Mouse (Mus musculus): ENCODE data around the gene Mamstr.

Gene Mamstr

DNA sequence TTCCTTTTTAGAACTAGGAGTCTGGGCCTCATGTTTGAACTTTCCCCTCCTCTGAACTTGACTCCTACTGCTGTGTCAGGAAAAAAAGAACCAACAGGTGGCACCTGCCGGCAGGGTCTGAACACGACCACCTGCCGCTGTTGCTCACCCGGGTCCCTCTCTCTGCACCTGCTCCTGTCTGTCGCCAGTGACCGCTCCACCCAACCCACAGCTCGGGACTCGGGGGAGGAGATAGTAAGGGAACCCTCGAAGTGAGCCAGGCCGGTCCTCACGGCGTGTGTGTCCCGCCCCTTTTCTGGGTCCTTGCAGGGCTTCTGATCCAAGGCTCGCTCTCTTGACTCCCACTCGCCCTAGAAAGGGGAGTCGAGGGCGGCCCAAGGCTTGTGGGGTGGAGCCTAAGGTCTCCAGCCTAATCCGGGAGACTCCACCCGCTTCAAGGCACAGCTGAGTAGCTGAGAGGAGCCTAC lies at the start of gene Mamstr:
TSS of gene Mamstr (plus strand) at position 417 of the 467 bp plus-strand sequence.
- DNase-seq (ENCODE audit: low spot score in 2 of 2): no peak

DNA sequence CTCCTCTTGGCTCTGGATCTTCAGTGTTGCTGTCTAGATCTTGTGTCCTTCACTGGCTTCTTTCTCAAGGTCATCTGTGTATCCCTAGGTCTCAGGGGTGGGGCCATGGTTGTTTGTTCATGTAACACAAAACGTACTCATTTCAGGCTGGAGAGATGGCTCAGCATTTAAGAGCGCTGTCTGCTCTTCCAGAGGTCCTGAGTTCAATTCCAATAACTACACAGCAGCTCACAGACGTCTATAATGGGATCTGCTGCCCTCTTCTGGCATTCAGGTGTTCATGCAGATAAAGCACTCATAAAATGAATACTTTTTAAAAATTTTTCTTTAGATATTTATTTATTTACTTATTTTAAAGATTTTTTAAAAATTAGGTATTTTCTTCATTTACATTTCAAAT lies 48.9 kb upstream of the Mamstr start:
- DNase-seq (ENCODE audit: low spot score in 2 of 2): no peak

DNA sequence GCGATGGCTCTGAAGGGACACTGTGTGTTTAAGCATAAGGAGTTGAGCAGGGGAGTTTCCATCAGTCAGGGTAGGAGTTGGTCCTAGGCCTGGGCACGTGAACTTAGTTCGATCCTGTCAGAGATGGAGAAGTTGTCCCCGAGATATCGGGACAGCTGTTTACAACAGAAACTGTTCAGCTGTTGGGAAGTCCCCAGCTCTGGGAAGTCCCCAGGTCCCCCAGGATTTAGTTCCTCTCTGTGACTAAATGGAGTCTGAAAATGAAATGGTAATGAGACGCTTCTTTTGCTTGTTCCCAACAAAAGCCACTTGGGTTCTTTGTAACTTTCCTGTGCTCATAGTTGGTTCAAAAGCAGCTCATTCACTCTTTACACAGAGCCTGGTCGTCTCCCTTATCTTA lies 47.9 kb upstream of the Mamstr start:
- DNase-seq (ENCODE audit: low spot score in 2 of 2): no peak

DNA sequence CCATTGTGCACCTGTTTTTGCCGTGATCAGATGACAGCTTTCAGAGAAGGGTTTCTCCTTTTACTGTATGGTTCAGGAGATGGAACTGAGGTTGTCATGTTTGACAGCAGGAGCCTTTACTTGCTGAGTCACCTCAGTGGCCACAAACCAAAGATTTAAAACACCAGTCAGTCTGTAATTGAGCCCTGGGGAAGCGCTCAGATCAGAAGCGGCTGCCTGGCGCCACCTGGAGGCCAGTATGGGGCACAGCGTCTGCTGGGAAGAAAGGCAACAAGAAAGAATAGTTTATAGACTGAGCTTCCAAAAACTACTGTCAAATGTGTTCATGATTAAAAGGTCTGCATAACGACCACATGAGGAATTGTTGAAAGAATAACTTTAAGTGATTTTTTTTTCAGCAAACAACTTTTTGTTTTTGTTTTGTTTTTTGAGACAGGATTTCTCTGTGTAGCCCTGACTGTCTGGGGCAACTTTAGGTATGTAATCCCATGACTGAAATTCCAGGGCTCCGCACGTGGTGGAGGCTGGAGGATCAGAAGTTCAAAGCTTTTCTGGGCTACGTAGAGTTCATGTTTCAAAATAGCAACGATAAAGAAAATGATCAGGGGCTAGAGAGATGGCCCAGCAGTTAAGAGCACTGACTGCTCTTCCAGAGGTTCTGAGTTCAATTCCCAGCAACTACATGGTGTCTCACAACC lies 46.5 kb upstream of the Mamstr start:
- peak; percentile 51 to 72 for DNase-seq (ENCODE audit: low spot score in 2 of 2)

DNA sequence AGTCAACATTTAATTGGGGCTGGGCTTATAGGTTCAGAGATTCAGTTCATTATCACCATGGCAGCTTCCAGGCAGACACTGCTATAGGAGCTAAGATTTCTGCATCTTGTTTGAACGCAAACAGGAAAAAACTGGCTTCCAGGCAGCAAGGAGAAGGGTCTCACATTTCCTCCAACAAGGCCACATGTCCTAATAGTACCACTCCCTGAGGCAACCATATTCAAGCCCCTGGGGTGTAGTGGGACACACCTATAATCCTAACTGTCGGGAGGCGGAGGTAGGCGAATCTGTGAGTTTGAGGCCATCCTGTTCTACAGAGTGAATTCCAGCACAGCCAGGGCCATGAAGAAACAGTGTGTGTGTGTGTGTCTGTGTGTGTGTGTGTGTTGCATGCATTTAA lies 44.6 kb upstream of the Mamstr start:
- no peak for DNase-seq (ENCODE audit: low spot score in 2 of 2)

DNA sequence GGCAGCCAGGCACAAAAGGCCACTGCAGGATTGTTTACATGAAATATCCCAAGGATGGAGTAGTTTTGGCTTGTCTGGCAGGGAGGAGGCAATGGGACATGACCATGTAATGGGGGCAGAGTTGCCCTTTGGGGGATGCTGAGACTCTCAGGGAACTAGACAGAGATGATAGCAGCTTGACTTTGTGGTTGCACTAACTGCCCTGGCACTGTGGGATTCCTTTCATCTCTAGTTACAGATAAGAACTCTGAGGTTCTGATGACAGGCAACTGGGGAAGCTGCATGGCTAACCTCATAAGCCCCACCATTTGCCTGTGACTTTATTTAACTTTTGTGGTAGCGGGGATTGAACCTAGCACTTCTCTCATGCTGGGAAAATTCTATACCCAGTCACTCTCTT lies 43.7 kb upstream of the Mamstr start:
- no peak for DNase-seq (ENCODE audit: low spot score in 2 of 2)

DNA sequence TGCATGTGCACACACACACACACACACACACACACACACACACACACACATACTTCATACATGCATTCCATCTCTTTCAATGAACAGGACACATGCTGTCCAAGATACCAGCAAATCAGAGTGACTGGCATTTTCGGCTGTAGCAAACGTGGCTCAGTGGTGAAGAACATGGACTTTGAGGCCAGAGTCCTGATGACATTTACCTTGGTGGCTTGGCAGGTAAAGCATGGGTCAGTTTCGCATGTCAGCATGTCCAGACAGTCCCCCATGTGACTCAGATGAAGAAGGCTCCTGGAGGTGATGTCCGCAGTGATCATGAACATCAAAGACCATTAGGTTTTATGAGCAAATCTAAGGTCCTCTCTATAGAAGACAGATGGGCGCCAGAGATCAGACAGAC lies 42.8 kb upstream of the Mamstr start:
- DNase-seq (ENCODE audit: low spot score in 2 of 2): no peak

DNA sequence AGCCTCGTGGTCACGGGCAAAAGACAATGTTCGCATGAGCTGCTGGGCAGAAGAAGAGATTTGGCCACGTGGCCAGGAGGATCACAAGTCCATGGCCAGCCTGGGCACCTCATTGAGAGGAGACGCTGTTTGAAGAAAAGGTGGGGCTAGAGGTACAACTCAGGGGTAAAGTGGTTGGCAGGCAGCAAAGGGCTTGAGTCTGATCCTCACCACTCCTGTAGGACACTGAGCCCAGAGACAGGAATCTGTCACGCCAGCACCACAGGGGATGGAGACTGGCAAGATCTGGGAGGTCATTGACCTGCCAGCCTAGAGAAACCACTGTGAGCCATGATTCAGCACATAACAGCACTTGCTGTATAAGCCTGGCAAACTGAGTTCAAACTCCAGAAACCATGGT lies 42.2 kb upstream of the Mamstr start:
- no peak for DNase-seq (ENCODE audit: low spot score in 2 of 2)

DNA sequence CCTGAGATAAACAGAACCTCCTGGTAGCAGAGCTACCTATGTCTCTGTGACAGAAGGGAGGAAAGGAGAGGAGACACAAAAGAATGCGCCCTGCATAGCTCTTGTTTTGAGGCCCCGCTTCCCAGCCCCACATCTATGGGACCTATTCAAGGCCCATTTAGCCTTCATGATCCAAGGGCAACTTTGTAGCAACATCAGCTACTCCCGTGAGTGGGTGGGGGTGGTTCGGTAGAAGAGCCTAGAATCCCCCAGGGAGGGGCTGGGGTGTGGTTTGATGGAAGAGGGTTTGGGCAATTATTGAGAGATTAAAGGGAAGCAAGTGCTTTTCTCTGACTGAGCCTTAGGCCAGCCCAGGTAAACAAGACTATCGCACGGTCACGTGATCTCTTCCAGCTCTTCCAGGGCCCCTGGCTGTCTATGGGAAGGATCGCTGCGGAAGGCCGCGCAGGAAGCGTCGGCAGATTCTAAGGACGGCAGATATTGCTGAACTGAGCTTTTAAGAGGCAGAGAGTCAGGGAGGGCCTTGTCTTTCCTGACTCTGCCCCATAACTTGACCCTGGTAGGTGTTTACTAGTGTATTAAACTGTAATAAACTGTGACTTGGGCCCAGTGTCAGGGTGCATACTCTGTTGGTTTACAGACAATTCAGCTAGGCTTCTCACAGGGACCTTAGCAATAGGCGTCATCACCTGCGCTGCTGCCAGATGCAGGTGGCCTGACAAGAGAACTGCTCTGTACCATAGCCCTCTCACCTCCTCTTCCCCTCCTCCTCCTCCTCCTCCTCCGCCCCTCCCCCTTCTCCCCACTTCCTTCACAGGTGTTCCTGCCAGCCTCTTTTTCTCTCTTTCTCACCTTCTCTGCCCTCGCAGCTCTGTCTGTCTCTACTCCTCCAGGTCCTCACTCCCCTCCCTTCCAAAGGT lies 40.6 kb upstream of the Mamstr start:
- no peak for DNase-seq (ENCODE audit: low spot score in 2 of 2)

DNA sequence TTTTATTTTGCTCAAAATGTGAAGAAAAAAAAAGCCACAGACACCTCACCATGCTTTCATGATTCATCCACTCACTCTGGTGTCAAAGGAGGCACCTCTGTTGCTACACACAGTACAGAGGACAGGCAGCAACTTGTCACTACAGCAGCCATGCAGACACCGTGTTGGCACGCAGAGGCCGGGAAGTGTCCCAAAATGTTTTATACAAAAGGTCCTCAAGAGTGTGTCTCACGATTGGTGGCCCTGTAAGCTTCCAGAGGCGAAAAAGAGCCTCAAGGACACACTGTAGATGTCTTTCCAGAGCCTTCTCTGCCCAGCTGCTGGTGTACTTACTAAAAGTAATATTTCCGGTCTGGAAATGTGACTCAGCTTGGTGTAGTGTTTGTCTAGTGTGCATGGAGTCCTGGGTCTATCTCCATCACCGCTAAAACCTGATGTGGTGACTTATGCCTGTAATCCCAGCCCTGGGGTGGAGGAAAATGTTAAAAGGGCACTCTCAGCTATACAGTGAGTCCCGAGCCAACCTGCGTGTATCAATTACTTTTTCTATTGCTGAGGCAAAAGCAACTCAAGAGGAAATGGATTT lies 34.0 kb upstream of the Mamstr start:
- no peak for DNase-seq (ENCODE audit: low spot score in 2 of 2)

DNA sequence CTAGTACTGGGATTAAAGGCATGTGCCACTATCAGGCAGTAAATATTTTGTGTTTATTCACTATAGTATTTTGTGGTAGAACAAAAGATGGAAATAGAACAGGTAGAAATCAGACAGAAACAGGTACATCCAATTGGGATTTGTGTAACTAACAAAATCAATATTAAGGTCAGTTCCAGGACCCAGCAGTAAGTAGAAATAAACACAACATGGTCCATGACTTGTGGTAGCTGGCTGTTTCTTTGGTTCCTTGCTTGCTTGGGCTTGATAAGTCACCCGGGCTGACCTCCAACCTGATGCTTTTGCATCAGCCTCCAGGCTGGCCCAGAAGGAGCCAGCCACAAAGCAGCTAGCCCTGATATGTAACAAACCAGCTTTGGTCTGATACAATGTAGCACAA lies 30.3 kb upstream of the Mamstr start:
- DNase-seq (ENCODE audit: low spot score in 2 of 2): no peak

DNA sequence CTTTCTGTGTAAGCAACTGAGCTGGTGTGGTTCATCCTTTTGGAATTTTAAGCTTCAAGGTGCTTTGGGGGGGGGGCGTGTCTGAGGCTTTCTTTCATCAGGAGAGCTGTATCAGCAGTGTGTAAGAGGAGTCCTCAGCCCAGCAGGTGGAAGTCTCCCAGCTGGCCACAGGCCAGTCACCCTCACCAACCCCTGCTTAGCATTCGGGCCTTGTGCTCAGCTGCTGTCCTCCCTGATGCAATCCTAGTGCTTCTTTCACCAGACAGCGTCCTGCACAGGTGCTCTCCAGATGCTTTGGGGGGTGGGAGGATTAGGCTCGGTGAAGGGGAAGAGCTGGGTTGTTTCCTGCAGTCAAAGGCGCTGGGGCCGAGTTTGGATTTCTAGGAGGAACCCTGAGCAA lies 23.5 kb upstream of the Mamstr start:
- no peak for DNase-seq (ENCODE audit: low spot score in 2 of 2)

DNA sequence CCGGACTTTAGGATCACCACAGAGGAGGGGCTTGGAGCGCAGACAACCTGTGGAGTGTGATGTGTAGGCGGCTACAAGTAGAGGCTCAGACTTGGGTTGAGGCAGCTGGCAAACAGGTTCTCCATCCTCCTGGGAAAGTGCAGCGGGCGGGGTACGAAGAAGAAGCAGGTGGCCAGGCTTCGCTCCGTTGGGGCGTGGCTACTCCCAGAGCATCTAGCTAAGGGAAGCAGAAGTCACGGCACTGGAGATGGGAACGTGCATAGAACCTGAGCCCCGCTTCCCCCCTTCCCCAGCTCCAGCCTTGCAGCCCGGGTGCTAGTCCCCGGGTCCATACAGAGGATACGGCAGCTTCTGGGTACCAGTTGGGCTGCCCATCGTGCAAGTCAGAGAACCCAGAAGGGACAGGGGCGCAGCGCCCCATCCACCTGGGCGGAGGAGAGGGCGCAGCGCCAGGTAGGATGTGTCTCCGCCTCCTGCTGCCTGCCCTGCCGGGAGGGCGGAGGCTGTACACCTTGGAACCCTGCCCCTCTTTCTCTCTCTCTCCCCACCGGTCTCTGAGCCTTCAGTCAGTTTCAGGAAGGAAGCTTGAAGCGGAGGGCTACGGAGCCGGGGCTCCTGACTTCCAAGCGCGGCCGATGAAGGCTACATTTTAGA lies 22.6 kb upstream of the Mamstr start, which contains the start of gene Fut1:
TSS of gene Fut1 (plus strand) at position 248 of the 654 bp plus-strand sequence.
- DNase-seq (ENCODE audit: low spot score in 2 of 2): no peak

DNA sequence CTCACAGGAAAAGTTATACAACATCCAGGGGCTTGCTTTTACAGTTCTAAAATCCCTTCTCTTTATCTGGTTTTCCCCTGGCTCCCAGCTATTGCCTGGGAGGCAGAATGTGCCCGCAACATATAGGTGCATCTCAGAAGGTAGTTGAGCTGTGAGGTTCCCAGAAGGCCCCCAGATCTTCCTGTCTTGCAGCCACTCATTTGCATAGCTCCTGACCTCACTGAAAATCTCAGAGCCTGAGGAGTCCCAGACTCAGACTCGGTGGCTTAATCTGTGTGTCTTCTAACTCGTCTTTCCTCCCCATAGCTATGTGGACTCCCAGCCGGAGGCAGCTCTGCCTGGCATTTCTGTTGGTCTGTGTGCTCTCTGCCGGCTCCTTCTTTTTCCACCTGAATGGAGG lies 21.5 kb upstream of the Mamstr start:
- no peak for DNase-seq (ENCODE audit: low spot score in 2 of 2)

DNA sequence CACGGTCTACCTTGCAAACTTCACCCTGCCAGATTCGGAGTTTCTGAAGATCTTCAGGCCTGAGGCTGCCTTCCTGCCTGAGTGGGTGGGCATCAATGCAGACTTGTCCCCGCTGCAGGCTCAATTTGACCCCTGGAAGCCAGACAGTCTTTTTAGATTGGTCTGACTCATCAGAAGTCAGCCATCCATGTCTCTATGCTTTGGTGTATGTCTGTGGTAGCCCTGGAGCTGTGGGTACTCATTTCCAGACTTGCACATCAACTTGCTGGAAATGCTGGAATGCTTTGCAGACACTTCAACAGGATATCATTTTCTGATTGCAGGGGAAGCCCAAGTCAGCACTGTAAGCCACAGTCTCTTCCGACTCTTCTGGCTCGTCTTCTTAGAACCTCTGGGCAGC lies 20.2 kb upstream of the Mamstr start:
- DNase-seq (ENCODE audit: low spot score in 2 of 2): no peak

DNA sequence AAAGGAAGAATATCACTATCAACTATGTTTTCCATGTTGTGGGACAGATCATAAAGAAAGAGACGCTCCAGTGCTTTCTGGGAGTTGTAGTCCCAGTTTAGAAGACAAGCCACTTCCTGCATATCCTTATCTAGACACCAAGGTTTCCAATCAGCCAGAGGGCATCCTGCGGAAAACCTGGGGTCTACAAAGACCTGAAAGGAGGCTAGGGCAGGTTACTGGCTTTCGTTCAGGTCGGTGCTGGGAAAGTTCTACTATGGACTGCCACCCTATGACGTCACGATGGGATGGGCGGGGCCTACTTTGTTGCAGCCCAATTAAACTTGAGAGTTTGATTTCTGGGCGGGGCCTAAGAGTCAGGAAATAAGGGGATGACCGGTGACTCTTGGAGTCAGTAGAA lies 18.3 kb upstream of the Mamstr start, which contains the start of gene Izumo1:
TSS of gene Izumo1 (plus strand) at position 369 of the 400 bp plus-strand sequence.
- no peak for DNase-seq (ENCODE audit: low spot score in 2 of 2)

DNA sequence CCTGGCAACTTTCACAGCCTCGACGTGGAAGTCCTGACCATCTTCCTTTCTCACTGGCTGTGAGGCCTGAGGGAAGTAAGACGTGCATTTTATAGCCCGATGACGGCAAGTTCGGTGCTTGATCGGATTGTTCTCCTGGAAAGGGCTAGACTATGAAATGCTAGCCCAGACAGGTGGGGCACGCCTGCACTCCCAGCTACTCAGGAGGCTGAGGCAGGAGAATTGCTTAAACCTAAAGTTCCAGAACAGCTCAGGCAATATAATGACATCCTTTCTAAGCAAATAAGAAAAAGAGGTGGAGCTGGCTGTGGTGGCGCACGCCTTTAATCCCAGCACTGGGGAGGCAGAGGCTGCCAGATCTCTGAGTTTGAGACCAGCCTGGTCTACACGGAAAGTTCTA lies 16.3 kb upstream of the Mamstr start:
- no peak for DNase-seq (ENCODE audit: low spot score in 2 of 2)

DNA sequence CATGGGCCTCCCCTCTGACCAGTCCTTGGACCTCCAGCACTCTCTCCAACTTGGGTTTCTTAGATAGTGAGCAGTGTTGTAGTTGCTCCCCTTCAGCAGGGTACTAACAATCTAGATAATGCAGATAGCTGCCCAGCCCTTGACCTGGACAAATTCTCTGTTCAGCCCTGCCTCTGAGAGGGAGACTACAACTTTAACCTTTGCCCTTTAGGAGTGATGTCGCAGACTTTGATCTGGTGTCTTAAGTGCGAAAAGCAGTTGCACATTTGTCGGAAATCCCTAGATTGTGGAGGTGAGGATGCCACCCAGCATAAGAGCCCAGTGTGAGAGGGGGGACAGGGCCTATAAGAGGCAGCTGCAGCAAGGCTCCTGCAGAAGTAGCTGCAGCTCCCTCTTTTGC lies 15.1 kb upstream of the Mamstr start:
- DNase-seq (ENCODE audit: low spot score in 2 of 2): no peak

DNA sequence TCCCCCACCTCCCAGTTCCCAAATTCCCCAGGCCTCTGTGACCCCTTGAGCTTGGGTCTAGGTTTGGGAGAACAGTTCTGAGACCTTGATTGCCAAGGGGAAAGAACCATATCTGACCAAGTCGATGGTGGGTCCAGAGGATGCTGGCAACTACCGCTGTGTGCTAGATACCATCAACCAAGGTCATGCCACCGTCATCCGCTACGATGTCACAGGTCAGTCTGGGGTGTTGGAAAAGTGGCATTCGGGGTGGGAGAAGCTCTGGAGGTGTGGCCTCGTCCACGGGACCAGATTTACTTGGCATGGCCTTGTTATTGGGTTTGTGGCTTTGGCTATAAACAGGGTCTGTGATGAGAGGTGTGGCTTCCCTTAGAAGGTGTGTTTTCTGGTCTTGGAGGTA lies 14.3 kb upstream of the Mamstr start:
- no peak for DNase-seq (ENCODE audit: low spot score in 2 of 2)

DNA sequence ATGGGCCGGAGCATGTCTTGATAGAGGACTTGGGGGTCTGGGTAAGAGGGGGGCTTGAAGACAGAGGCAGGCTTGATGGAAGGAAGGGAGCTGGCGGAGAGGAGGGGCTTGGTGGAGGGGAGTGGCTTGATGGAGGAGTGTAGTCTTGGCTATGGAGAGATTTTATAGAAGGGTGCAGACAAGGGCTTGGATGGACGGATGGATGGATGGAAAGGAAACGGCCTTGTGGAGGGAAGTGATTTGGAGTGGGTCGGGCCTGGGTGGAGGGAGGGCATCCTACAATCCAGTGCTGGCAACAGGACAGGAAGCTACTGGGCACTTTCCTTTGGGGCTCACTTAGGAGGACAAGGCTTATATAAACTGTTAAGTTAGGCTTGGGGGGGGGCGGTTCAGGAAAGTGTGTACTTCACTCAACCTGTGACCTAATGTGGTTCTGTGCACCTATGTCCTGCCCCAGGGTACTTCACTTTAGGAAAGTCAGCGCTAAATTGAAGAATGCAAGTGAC lies 13.2 kb upstream of the Mamstr start:
- DNase-seq (ENCODE audit: low spot score in 2 of 2): no peak

DNA sequence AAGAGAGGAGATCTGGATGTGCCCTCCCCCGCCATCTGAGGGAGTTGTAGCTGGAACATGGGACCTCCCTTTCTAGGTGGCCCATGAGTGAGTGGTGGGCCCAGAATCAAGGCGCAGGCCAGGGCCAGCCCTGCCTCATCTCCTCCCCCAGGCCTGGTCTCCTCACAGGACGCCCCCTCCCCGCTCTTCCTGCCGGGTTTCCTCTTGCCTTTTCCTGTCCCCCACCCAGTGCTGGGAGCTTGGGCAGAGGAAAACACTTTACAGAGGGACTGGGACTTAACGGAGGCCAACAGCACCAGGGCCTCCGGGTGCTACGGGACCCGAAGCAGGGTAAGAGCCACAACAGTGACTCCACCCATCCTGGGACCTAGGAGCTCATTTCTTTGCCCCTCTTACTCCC lies 12.5 kb upstream of the Mamstr start, which contains the start of gene Rasip1:
TSS of gene Rasip1 (plus strand) at position 228 of the 400 bp plus-strand sequence.
- DNase-seq (ENCODE audit: low spot score in 2 of 2): no peak
